Comparison of ENCODE assay signal across 7 mouse cellular contexts in genomic region chr16:38376163-38376840, GRCm38 (mm10). TPM values are rescaled to one million over a fixed set of nuclear protein-coding genes. Genes with fewer than 3 reads are reported as not detected.
A peak's percentile ranks its signal among the peaks of the same experiment; 100 is the strongest.
DNase-seq lines count a peak whose midpoint lies in the region; ATAC-seq lines count a peak whose summit lies in the region.

No protein-coding gene starts in this region.

- peaks cover 2% of the 10 kb centered on the region; the same call in 1 of the 2 replicates for H3K4me1 ChIP-seq in limb, embryonic 11.5 days (ENCODE audit: control insufficient read depth, insufficient read depth, low read length)
- H3K4me1 ChIP-seq in midbrain, embryonic 13.5 days (replicated peaks) = peaks cover 14% of the 10 kb centered on the region
- no peaks in the 10 kb centered on the region; the same call in 1 of the 2 replicates for H3K4me1 ChIP-seq in stomach, embryonic 14.5 days (ENCODE audit: control insufficient read depth, insufficient read depth, low read length)

- H3K27ac ChIP-seq in limb, embryonic 11.5 days (replicated peaks; ENCODE audit: low read depth, low read length) = no peak overlapping the region; the same call in 1 of the 2 replicates
- peak overlapping the region; percentile 76 for H3K27ac ChIP-seq in midbrain, embryonic 13.5 days
- no peak overlapping the region for H3K27ac ChIP-seq in stomach, embryonic 14.5 days (ENCODE audit: low read length)

- peak overlapping the region; percentile 20 for H3K4me2 ChIP-seq in limb, embryonic 11.5 days (ENCODE audit: low read depth, severe bottlenecking)
- H3K4me2 ChIP-seq in midbrain, embryonic 13.5 days (replicated peaks) = peak overlapping the region; percentile 50
- H3K4me2 ChIP-seq in stomach, embryonic 14.5 days (replicated peaks; ENCODE audit: low read depth, low read length) = peak overlapping the region; percentile 40

- H3K9me3 ChIP-seq in limb, embryonic 11.5 days (ENCODE audit: control insufficient read depth, low read length) = no peaks in the 10 kb centered on the region
- no peaks in the 10 kb centered on the region for H3K9me3 ChIP-seq in midbrain, embryonic 13.5 days
- H3K9me3 ChIP-seq in stomach, embryonic 14.5 days (ENCODE audit: control insufficient read depth, low read depth, low read length) = no peaks in the 10 kb centered on the region

- peak; percentile 55 for ATAC-seq in activated CD4-positive, CD25-positive, alpha-beta regulatory T cell, adult 4 months
- ATAC-seq in limb, embryonic 11.5 days (ENCODE audit: insufficient number of reproducible peaks, low FRiP score, low TSS enrichment, low read depth) = peak; percentile 72; the same call in 1 of the 2 replicates
- ATAC-seq in midbrain, embryonic 13.5 days = peak; percentile 92
- ATAC-seq in stomach, embryonic 14.5 days (ENCODE audit: insufficient number of reproducible peaks, insufficient read depth, low FRiP score, low read depth) = peak; percentile 83; the same call in 1 of the 2 replicates

- DNase-seq in cerebellum, adult 8-10 months = peak; percentile 57
- DNase-seq in frontal cortex, postnatal 10 days (ENCODE audit: low spot score in 2 of 2) = peak; percentile 28 to 48
- peak; percentile 33 for DNase-seq in kidney, adult 18-20 months
- DNase-seq in limb, embryonic 11.5 days (ENCODE audit: low spot score) = peak; percentile 57

- 40% methylated on average over 16 of the region's 17 CpGs for WGBS in limb, embryonic 11.5 days
- 31% methylated on average over 16 of the region's 17 CpGs for WGBS in midbrain, embryonic 13.5 days
- 30% methylated on average over 17 of the region's 17 CpGs for WGBS in stomach, embryonic 14.5 days

- H3K4me3 ChIP-seq in limb, embryonic 11.5 days (ENCODE audit: low read depth, low read length) = no peak overlapping the region
- peak overlapping the region; percentile 24 for H3K4me3 ChIP-seq in midbrain, embryonic 13.5 days (replicated peaks)
- peak overlapping the region; percentile 18 for H3K4me3 ChIP-seq in stomach, embryonic 14.5 days (ENCODE audit: low read depth, low read length)

- H3K27me3 ChIP-seq in limb, embryonic 11.5 days (ENCODE audit: control insufficient read depth, insufficient read depth, low read length) = no peaks in the 10 kb centered on the region
- no peaks in the 10 kb centered on the region for H3K27me3 ChIP-seq in midbrain, embryonic 13.5 days
- no peaks in the 10 kb centered on the region for H3K27me3 ChIP-seq in stomach, embryonic 14.5 days (ENCODE audit: control insufficient read depth, insufficient read depth, low read length)

- peak overlapping the region; percentile 28 for H3K9ac ChIP-seq in limb, embryonic 11.5 days (ENCODE audit: low read length)
- H3K9ac ChIP-seq in midbrain, embryonic 13.5 days (replicated peaks) = peak overlapping the region; percentile 61
- H3K9ac ChIP-seq in stomach, embryonic 14.5 days (replicated peaks; ENCODE audit: low read depth, low read length) = no peak overlapping the region; the same call in 1 of the 2 replicates

- no peaks in the 10 kb centered on the region for H3K36me3 ChIP-seq in limb, embryonic 11.5 days (ENCODE audit: control insufficient read depth, insufficient read depth, low read length)
- no peaks in the 10 kb centered on the region for H3K36me3 ChIP-seq in midbrain, embryonic 13.5 days
- H3K36me3 ChIP-seq in stomach, embryonic 14.5 days (ENCODE audit: control insufficient read depth, insufficient read depth, low read length) = no peaks in the 10 kb centered on the region

RNA-seq across cellular contexts. Expression of gene Popdc2, which starts 14.3 kb away (rescaled TPM):
- 1 to 10 TPM; 5.8 to 6.1 TPM for polyA plus RNA-seq in activated CD4-positive, CD25-positive, alpha-beta regulatory T cell, adult 4 months (2017; shearing (Covaris generic))
- 0.75 and 1.8 TPM in 2 replicates for polyA plus RNA-seq in limb, embryonic 11.5 days (2014; fragmentation: Nextera tagmentation; extraction: Ambion mirVana)
- polyA plus RNA-seq in midbrain, embryonic 13.5 days (2015; fragmentation: Nextera tagmentation; extraction: Ambion mirVana) = 0.26 and 0.51 TPM in 2 replicates
- 5.4 and 5.7 TPM in 2 replicates for polyA plus RNA-seq in stomach, embryonic 14.5 days (2014; fragmentation: Nextera tagmentation; extraction: Ambion mirVana)

RNA-seq across cellular contexts. Expression of gene Gm21987, which starts 29.5 kb away (rescaled TPM):
- polyA plus RNA-seq in activated CD4-positive, CD25-positive, alpha-beta regulatory T cell, adult 4 months (2017; shearing (Covaris generic)) = not detected
- polyA plus RNA-seq in limb, embryonic 11.5 days (2014; fragmentation: Nextera tagmentation; extraction: Ambion mirVana) = not detected in 2 replicates
- polyA plus RNA-seq in midbrain, embryonic 13.5 days (2015; fragmentation: Nextera tagmentation; extraction: Ambion mirVana) = not detected in 2 replicates
- polyA plus RNA-seq in stomach, embryonic 14.5 days (2014; fragmentation: Nextera tagmentation; extraction: Ambion mirVana) = not detected in 2 replicates

RNA-seq across cellular contexts. Expression of gene Cox17, which starts 29.5 kb away (rescaled TPM):
- 100 to 1,000 TPM; 254 to 296 TPM for polyA plus RNA-seq in activated CD4-positive, CD25-positive, alpha-beta regulatory T cell, adult 4 months (2017; shearing (Covaris generic))
- 107 and 118 TPM in 2 replicates for polyA plus RNA-seq in limb, embryonic 11.5 days (2014; fragmentation: Nextera tagmentation; extraction: Ambion mirVana)
- 105 and 108 TPM in 2 replicates for polyA plus RNA-seq in midbrain, embryonic 13.5 days (2015; fragmentation: Nextera tagmentation; extraction: Ambion mirVana)
- 135 and 147 TPM in 2 replicates for polyA plus RNA-seq in stomach, embryonic 14.5 days (2014; fragmentation: Nextera tagmentation; extraction: Ambion mirVana)

RNA-seq across cellular contexts. Expression of gene Maats1, which starts 34.4 kb away (rescaled TPM):
- polyA plus RNA-seq in activated CD4-positive, CD25-positive, alpha-beta regulatory T cell, adult 4 months (2017; shearing (Covaris generic)) = under 1 TPM in 1 of 2 experiments, not detected in 1; 0.61 TPM
- polyA plus RNA-seq in limb, embryonic 11.5 days (2014; fragmentation: Nextera tagmentation; extraction: Ambion mirVana) = 0.10 and 0.20 TPM in 2 replicates
- polyA plus RNA-seq in midbrain, embryonic 13.5 days (2015; fragmentation: Nextera tagmentation; extraction: Ambion mirVana) = 0.88 and 0.98 TPM in 2 replicates
- polyA plus RNA-seq in stomach, embryonic 14.5 days (2014; fragmentation: Nextera tagmentation; extraction: Ambion mirVana) = 0.18 TPM in 1 of 2 replicates, not detected in the other

RNA-seq across cellular contexts. Expression of gene Pla1a, which starts 56.6 kb away (rescaled TPM):
- polyA plus RNA-seq in activated CD4-positive, CD25-positive, alpha-beta regulatory T cell, adult 4 months (2017; shearing (Covaris generic)) = not detected
- polyA plus RNA-seq in limb, embryonic 11.5 days (2014; fragmentation: Nextera tagmentation; extraction: Ambion mirVana) = 0.07 TPM in 1 of 2 replicates, not detected in the other
- 0.26 and 0.55 TPM in 2 replicates for polyA plus RNA-seq in midbrain, embryonic 13.5 days (2015; fragmentation: Nextera tagmentation; extraction: Ambion mirVana)
- 0.71 TPM in 1 of 2 replicates, not detected in the other for polyA plus RNA-seq in stomach, embryonic 14.5 days (2014; fragmentation: Nextera tagmentation; extraction: Ambion mirVana)
